Mouse (Mus musculus): ENCODE data around the gene Cfap44. TPM values are rescaled to one million over a fixed set of nuclear protein-coding genes. Genes with fewer than 3 reads are reported as not detected.

Gene Cfap44
- polyA plus RNA-seq, 1 experiment from 2014 or later = 4.7 TPM

DNA sequence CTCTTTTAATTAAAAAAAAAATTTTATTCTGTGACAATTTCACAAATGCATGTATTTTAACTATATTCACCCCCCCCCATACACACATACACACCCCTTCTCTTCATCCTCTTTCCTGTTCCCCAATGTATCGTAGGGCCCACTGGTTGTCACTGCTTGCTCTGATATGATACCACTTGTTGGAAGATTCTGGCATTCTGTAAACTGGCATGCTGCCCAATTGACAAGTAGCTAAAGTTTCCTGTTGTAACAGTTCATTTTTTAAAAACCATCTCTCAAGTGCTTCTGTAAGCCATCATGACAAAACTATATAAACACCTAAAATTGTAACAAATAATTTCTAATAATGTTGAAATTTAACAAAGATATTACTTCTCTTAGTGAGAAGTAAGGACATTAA lies 10.3 kb upstream of the Cfap44 start:
- H3K4me3 ChIP-seq (ENCODE audit: low read depth, low read length) = no peak overlapping the region
- H3K4me2 ChIP-seq (replicated peaks; ENCODE audit: low read depth, low read length) = no peak overlapping the region
- no peaks in the 10 kb centered on the region for H3K4me1 ChIP-seq (ENCODE audit: insufficient read depth, low read depth, low read length)
- DNase-seq (ENCODE audit: low spot score) (no peak), ATAC-seq (no peak)
- no peaks in the 10 kb centered on the region for H3K9me3 ChIP-seq (ENCODE audit: low read length)
- no peak overlapping the region for H3K9ac ChIP-seq (replicated peaks; ENCODE audit: low read depth)
- no peak for TF ChIP-seq EP300 (IDR thresholded peaks at IDR 0.05)
- no peak for TF ChIP-seq CTCF (IDR thresholded peaks at IDR 0.05)
- peaks cover 14% of the 10 kb centered on the region; the same call in 1 of the 2 replicates for H3K36me3 ChIP-seq (ENCODE audit: insufficient read depth, low read length)
- no peak overlapping the region for H3K27ac ChIP-seq (ENCODE audit: low read length)
- WGBS = 73% methylated on average over 1 of the region's 1 CpGs
- no peaks in the 10 kb centered on the region for H3K27me3 ChIP-seq (replicated peaks; ENCODE audit: insufficient read depth, low read length)

DNA sequence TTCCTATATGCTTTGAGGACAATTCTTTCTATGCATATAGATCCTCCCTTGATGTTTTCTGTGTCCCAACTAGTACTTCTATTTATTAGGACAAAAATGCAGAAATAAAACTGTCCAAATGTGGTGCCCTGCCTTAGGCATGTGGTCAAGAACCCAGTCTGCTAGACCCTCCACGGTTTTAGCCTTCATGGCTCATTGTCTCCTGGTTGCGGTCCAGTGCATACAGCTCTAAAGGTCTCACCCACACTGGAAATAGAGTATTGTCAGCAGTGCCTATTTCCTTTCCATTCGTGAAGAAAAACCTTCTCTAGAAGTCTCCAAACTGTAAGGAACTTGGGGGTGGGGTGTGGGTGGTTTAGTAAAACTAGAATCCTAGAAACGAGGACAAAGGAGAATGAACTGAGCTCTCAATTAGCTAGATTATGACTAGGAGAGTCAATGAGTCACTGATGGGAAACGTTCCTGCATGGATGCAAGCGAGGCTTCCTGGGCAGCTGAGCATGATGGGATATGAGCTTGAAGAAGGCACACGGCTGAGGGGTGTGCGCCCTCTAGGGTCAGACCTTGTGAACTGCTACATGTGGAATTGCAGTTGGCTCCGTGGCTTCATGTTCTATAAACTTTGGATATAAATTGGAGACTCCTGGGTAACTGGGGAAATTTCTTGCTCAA lies 2.6 kb upstream of the Cfap44 start:
- H3K27ac ChIP-seq (ENCODE audit: low read length) = no peak overlapping the region
- peak; percentile 83 for TF ChIP-seq CTCF (IDR thresholded peaks at IDR 0.05)
- no peak for TF ChIP-seq EP300 (IDR thresholded peaks at IDR 0.05)
- H3K9ac ChIP-seq (replicated peaks; ENCODE audit: low read depth) = no peak overlapping the region
- H3K4me1 ChIP-seq (ENCODE audit: insufficient read depth, low read depth, low read length) = 0 out of 2 replicates have a peak, but pooled peaks cover 3% of the 10 kb centered on the region
- DNase-seq (ENCODE audit: low spot score) (peak; percentile 81), ATAC-seq (peak; percentile 43; the same call in 1 of the 2 replicates)
- no peak overlapping the region for H3K4me3 ChIP-seq (ENCODE audit: low read depth, low read length)
- peaks cover 14% of the 10 kb centered on the region; the same call in 1 of the 2 replicates for H3K36me3 ChIP-seq (ENCODE audit: insufficient read depth, low read length)
- H3K27me3 ChIP-seq (replicated peaks; ENCODE audit: insufficient read depth, low read length) = no peaks in the 10 kb centered on the region
- no peaks in the 10 kb centered on the region for H3K9me3 ChIP-seq (ENCODE audit: low read length)
- WGBS = 41% methylated on average over 9 of the region's 9 CpGs
- 0 out of 2 replicates have a peak overlapping the region, but pooled peaks have one; percentile 12 for H3K4me2 ChIP-seq (replicated peaks; ENCODE audit: low read depth, low read length)

DNA sequence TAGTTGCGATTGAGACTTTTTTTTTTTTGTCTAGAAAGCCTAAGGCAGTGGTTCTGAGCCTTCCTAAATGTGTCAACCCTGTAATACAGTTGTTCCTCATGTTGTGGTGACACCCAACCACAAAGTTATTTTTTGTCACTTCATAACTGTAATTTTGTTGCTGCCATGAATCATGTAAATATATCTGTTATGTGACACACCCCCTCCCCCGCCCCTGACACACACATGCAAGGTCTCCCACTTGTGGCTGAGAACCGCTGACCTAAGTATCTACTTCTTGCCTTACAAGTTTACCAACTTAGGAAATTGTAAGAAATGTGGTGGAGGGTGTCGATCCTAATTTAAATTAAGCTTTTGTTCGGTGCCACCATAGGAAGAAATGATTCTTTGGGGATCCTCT lies 10.3 kb downstream of the Cfap44 start:
- Histone ChIP-seq H3K9ac (replicated peaks; ENCODE audit: low read depth) (no peak overlapping the region), H3K36me3 (ENCODE audit: insufficient read depth, low read length) (no peaks in the 10 kb centered on the region), H3K27me3 (replicated peaks; ENCODE audit: insufficient read depth, low read length) (no peaks in the 10 kb centered on the region), H3K9me3 (ENCODE audit: low read length) (0 out of 2 replicates have a peak, but pooled peaks cover 2% of the 10 kb centered on the region), H3K27ac (ENCODE audit: low read length) (no peak overlapping the region), H3K4me2 (replicated peaks; ENCODE audit: low read depth, low read length) (no peak overlapping the region), H3K4me3 (ENCODE audit: low read depth, low read length) (no peak overlapping the region), H3K4me1 (ENCODE audit: insufficient read depth, low read depth, low read length) (no peaks in the 10 kb centered on the region)
- TF ChIP-seq CTCF (IDR thresholded peaks at IDR 0.05) (no peak), EP300 (IDR thresholded peaks at IDR 0.05) (no peak)
- ATAC-seq (no peak), DNase-seq (ENCODE audit: low spot score) (no peak)
- WGBS = 88% methylated on average over 5 of the region's 5 CpGs

DNA sequence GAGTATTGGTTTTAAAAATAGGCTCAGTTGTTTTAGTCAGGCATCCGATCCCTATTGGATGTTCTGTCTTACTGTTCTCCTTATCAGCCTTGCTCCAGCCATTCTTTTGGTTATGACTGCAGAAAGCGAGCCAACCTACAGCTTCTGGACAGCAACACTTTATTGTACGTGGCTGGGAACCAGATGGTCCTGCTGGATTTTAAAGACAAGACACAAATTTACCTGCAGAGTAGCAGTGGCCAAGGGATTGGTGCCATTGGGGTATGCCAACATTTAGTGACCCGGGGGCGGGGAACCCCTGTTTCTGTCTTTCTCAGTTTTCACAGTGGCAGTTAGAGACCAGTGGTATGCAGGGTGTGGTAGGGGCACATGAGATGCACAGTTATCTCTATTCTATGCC lies 12.6 kb downstream of the Cfap44 start:
- DNase-seq (ENCODE audit: low spot score) (no peak), ATAC-seq (no peak)
- Histone ChIP-seq H3K4me2 (replicated peaks; ENCODE audit: low read depth, low read length) (no peak overlapping the region), H3K9ac (replicated peaks; ENCODE audit: low read depth) (no peak overlapping the region), H3K27me3 (replicated peaks; ENCODE audit: insufficient read depth, low read length) (no peaks in the 10 kb centered on the region), H3K27ac (ENCODE audit: low read length) (no peak overlapping the region), H3K4me1 (ENCODE audit: insufficient read depth, low read depth, low read length) (no peaks in the 10 kb centered on the region), H3K9me3 (ENCODE audit: low read length) (0 out of 2 replicates have a peak, but pooled peaks cover 2% of the 10 kb centered on the region), H3K4me3 (ENCODE audit: low read depth, low read length) (no peak overlapping the region), H3K36me3 (ENCODE audit: insufficient read depth, low read length) (no peaks in the 10 kb centered on the region)
- 82% methylated on average over 5 of the region's 5 CpGs for WGBS
- TF ChIP-seq EP300 (IDR thresholded peaks at IDR 0.05) (no peak), CTCF (IDR thresholded peaks at IDR 0.05) (no peak)

DNA sequence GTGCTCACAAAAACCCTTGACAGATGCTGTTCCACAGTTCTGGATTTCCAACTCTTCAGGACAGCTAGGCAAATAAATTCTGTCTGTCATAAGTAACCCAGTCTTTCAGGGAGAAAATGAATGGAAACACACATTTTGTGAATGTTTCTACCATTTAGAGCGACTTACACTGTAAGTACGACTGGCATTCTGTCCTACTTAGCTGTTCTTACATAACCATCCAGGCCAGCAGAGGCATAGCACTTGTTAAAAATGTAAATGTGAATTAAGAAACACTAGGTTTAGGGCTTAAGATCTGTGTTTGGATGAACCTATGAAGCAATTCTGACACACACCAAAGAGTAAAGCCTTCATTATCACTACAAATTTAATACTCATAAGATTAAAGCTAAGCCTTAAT lies 13.7 kb downstream of the Cfap44 start:
- no peak for DNase-seq (ENCODE audit: low spot score)
- no peaks in the 10 kb centered on the region for H3K4me1 ChIP-seq (ENCODE audit: insufficient read depth, low read depth, low read length)
- H3K9ac ChIP-seq (replicated peaks; ENCODE audit: low read depth) = no peak overlapping the region
- H3K27ac ChIP-seq (ENCODE audit: low read length) = no peak overlapping the region
- H3K27me3 ChIP-seq (replicated peaks; ENCODE audit: insufficient read depth, low read length) = no peaks in the 10 kb centered on the region
- H3K9me3 ChIP-seq (ENCODE audit: low read length) = 0 out of 2 replicates have a peak, but pooled peaks cover 2% of the 10 kb centered on the region
- WGBS = 89% methylated on average over 2 of the region's 2 CpGs
- no peak overlapping the region for H3K4me2 ChIP-seq (replicated peaks; ENCODE audit: low read depth, low read length)
- H3K4me3 ChIP-seq (ENCODE audit: low read depth, low read length) = no peak overlapping the region
- no peak for TF ChIP-seq CTCF (IDR thresholded peaks at IDR 0.05)
- ATAC-seq = no peak
- H3K36me3 ChIP-seq (ENCODE audit: insufficient read depth, low read length) = no peaks in the 10 kb centered on the region

GRCm38 (mm10) chr16:44410176-44410575 lies 15.6 kb downstream of the Cfap44 start:
- no peak overlapping the region for H3K9ac ChIP-seq (replicated peaks; ENCODE audit: low read depth)
- no peaks in the 10 kb centered on the region for H3K9me3 ChIP-seq (ENCODE audit: low read length)
- DNase-seq (ENCODE audit: low spot score) (peak; percentile 35), ATAC-seq (no peak)
- no peaks in the 10 kb centered on the region for H3K4me1 ChIP-seq (ENCODE audit: insufficient read depth, low read depth, low read length)
- no peaks in the 10 kb centered on the region for H3K36me3 ChIP-seq (ENCODE audit: insufficient read depth, low read length)
- no peak overlapping the region for H3K27ac ChIP-seq (ENCODE audit: low read length)
- H3K4me2 ChIP-seq (replicated peaks; ENCODE audit: low read depth, low read length) = no peak overlapping the region
- no peak overlapping the region for H3K4me3 ChIP-seq (ENCODE audit: low read depth, low read length)
- 35% methylated on average over 6 of the region's 6 CpGs for WGBS
- TF ChIP-seq CTCF (IDR thresholded peaks at IDR 0.05) (no peak), EP300 (IDR thresholded peaks at IDR 0.05) (no peak)
- no peaks in the 10 kb centered on the region for H3K27me3 ChIP-seq (replicated peaks; ENCODE audit: insufficient read depth, low read length)
